Mouse (Mus musculus) cortical plate, adult 2 months (tissue): ENCODE data around the gene Fgfr2.

ENCODE experiments used
- CTCF ChIP-seq: fragments of 200-500 bp; IDR thresholded peaks from 2 replicates; pipeline ENCODE4 v1.5.1; 2011; ENCODE audit warnings: mild to moderate bottlenecking, control low read depth, low read length; ENCODE audit not compliant: insufficient read depth; ENCODE audit errors: extremely low read depth
- POLR2A ChIP-seq: fragments of 200-500 bp; IDR thresholded peaks from 2 replicates; pipeline ENCODE4 v1.6.1; 2011; ENCODE audit warnings: mild to moderate bottlenecking, low read length, control low read depth; ENCODE audit not compliant: insufficient read depth; ENCODE audit errors: extremely low read depth

- TF ChIP-seq CTCF (no peak), POLR2A (no peak)
Observed at GRCm38 (mm10) chr7:132258216-132258615, 864.9 kb downstream of the Fgfr2 start.
